Mouse (Mus musculus): ENCODE measurements around the gene Icam5.

DNA sequence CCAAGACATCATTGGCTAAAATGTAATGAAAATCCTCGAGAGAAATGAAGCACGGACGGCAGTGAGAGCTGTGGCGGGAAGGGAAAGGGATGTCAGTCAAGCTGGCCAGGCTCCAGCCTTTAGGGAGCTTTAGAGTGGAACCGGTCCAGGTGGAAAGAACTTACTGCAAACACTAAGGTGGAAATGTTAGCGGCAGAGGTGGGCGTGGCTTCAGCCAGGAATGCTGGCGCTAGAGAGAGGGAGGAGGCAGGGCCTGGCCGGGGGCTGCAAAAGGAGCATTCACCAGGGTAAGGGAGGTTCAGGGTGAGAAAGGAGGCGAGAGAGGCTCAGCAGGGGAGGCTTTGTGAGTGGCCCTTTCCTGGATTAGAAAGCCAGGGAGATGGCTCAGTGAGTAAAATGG lies 41.0 kb upstream of the Icam5 start:
- TF ChIP-seq CTCF (IDR thresholded peaks at IDR 0.05; ENCODE audit: control insufficient read depth, insufficient read depth, insufficient replicate concordance, low read depth, low read length) (no peak), POLR2A (IDR thresholded peaks at IDR 0.05; ENCODE audit: control insufficient read depth, low read depth, low read length) (no peak)
